Mouse (Mus musculus) C2C12 (cell line): ENCODE data around the gene Slc29a1. TPM values are rescaled to one million over a fixed set of nuclear protein-coding genes. Genes with fewer than 3 reads are reported as not detected.

ENCODE experiments used
- H3K27me3 ChIP-seq: one replicate; pipeline ENCODE4 v1.6.1; 2011; ENCODE audit not compliant: control insufficient read depth, insufficient read depth, insufficient read length
- H3K36me3 ChIP-seq: one replicate; pipeline ENCODE4 v1.6.1; 2011; ENCODE audit not compliant: control insufficient read depth, insufficient read depth
- H3K4me3 ChIP-seq: one replicate; pipeline ENCODE4 v1.5.1; 2011; ENCODE audit warnings: mild to moderate bottlenecking, control low read depth; ENCODE audit not compliant: poor library complexity, insufficient read depth, severe bottlenecking
- H3K79me2 ChIP-seq: one replicate; pipeline ENCODE4 v1.6.1; 2011; ENCODE audit not compliant: control insufficient read depth, insufficient read depth
- H3K79me3 ChIP-seq: one replicate; pipeline ENCODE4 v1.6.1; 2011; ENCODE audit warnings: low read depth, control low read depth
- H3ac ChIP-seq: one replicate; pipeline ENCODE3; 2011; ENCODE audit warnings: low read depth; ENCODE audit not compliant: control insufficient read depth, insufficient read length
- CEBPB ChIP-seq: IDR thresholded peaks from one replicate; pipeline ENCODE4 v1.6.1; 2011; ENCODE audit warnings: low read depth, mild to moderate bottlenecking, control low read depth, moderate library complexity
- CTCF ChIP-seq: IDR thresholded peaks from one replicate; pipeline ENCODE4 v1.5.1; 2011; ENCODE audit not compliant: control insufficient read depth, insufficient read depth, insufficient read length
- FOSL1 ChIP-seq: IDR thresholded peaks from one replicate; pipeline ENCODE4 v1.8.0; 2011; ENCODE audit warnings: mild to moderate bottlenecking, low read length; ENCODE audit not compliant: poor library complexity, insufficient read depth, severe bottlenecking
- MAX ChIP-seq: IDR thresholded peaks from one replicate; pipeline ENCODE4 v1.6.1; 2011; ENCODE audit warnings: mild to moderate bottlenecking, control low read depth
- MYOD1 ChIP-seq: IDR thresholded peaks from one replicate; pipeline ENCODE4 v1.6.1; 2011; ENCODE audit warnings: low read depth; ENCODE audit not compliant: control insufficient read depth, insufficient read length
- MYOG ChIP-seq: IDR thresholded peaks from one replicate; pipeline ENCODE4 v1.6.1; 2011; ENCODE audit not compliant: control insufficient read depth, insufficient read length; ENCODE audit errors: extremely low read depth
- USF1 ChIP-seq: IDR thresholded peaks from one replicate; pipeline ENCODE4 v1.6.1; 2011; ENCODE audit warnings: low read depth, mild to moderate bottlenecking, control low read depth, moderate library complexity
- polyA plus RNA-seq: library from polyadenylated mRNA; unstranded; fragments of >200 nt; fragmentation: generic; extraction: Trizol; gene quantifications from one replicate; pipeline ENCODE4 v1.2.1, GENCODE M21; 2012; ENCODE audit warnings: missing spikeins

Gene Slc29a1
- polyA plus RNA-seq, 1 experiment: 264 TPM

- Histone ChIP-seq H3K79me3 (peaks cover 19% of the 10 kb centered on the region), H3ac (no peak overlapping the region), H3K79me2 (peaks cover 20% of the 10 kb centered on the region), H3K4me3 (no peak overlapping the region), H3K27me3 (no peaks in the 10 kb centered on the region), H3K36me3 (no peaks in the 10 kb centered on the region)
- TF ChIP-seq FOSL1 (no peak), MAX (no peak), CTCF (no peak), MYOG (no peak), USF1 (no peak), CEBPB (no peak), MYOD1 (no peak)
Observed at GRCm38 (mm10) chr17:45598376-45598775, 1.0 kb downstream of the Slc29a1 start.

GRCm38 (mm10) chr17:45597787-45598186 lies 1.6 kb downstream of the Slc29a1 start:
- H3K36me3 ChIP-seq: no peaks in the 10 kb centered on the region
- H3ac ChIP-seq: no peak overlapping the region
- no peak overlapping the region for H3K4me3 ChIP-seq
- H3K27me3 ChIP-seq: no peaks in the 10 kb centered on the region
- TF ChIP-seq FOSL1: no peak
- peak; percentile 47 for TF ChIP-seq MYOD1
- TF ChIP-seq CTCF: no peak
- TF ChIP-seq MYOG: no peak
- TF ChIP-seq USF1: no peak
- TF ChIP-seq CEBPB: no peak
- TF ChIP-seq MAX: no peak
- peaks cover 26% of the 10 kb centered on the region for H3K79me2 ChIP-seq
- peaks cover 25% of the 10 kb centered on the region for H3K79me3 ChIP-seq

- peaks cover 36% of the 10 kb centered on the region for H3K79me2 ChIP-seq
- no peak overlapping the region for H3K4me3 ChIP-seq
- H3K79me3 ChIP-seq: peaks cover 34% of the 10 kb centered on the region
- H3K36me3 ChIP-seq: peaks cover under 1% of the 10 kb centered on the region
- H3ac ChIP-seq: peak overlapping the region; percentile 58
- no peaks in the 10 kb centered on the region for H3K27me3 ChIP-seq
- peak; percentile 29 for TF ChIP-seq MYOD1
- peak; percentile 79 for TF ChIP-seq CTCF
- TF ChIP-seq MYOG: no peak
- TF ChIP-seq FOSL1: no peak
Observed at GRCm38 (mm10) chr17:45596631-45597396, 2.6 kb downstream of the Slc29a1 start.

GRCm38 (mm10) chr17:45595736-45596390 lies 3.5 kb downstream of the Slc29a1 start:
- H3K27me3 ChIP-seq: no peaks in the 10 kb centered on the region
- peak overlapping the region; percentile 81 for H3ac ChIP-seq
- peaks cover 8% of the 10 kb centered on the region for H3K36me3 ChIP-seq

GRCm38 (mm10) chr17:45594881-45595735 lies 4.3 kb downstream of the Slc29a1 start:
- peak overlapping the region; percentile 69 for H3K4me3 ChIP-seq
- peak overlapping the region; percentile 81 for H3ac ChIP-seq
- no peaks in the 10 kb centered on the region for H3K27me3 ChIP-seq
- TF ChIP-seq CEBPB (no peak), MAX (peak; percentile 93)
- H3K79me2 ChIP-seq: peaks cover 53% of the 10 kb centered on the region
- peaks cover 49% of the 10 kb centered on the region for H3K79me3 ChIP-seq
- H3K36me3 ChIP-seq: peaks cover 16% of the 10 kb centered on the region

More at GRCm38 (mm10) chr17:45595736-45596390, 3.5 kb downstream of the Slc29a1 start:
- peak overlapping the region; percentile 69 for H3K4me3 ChIP-seq
- peaks cover 45% of the 10 kb centered on the region for H3K79me2 ChIP-seq
- H3K79me3 ChIP-seq: peaks cover 43% of the 10 kb centered on the region
- TF ChIP-seq MYOD1 (no peak), MAX (no peak), CEBPB (no peak), USF1 (no peak), CTCF (no peak), FOSL1 (no peak), MYOG (no peak)

- Histone ChIP-seq H3ac (peak overlapping the region; percentile 81), H3K36me3 (peaks cover 25% of the 10 kb centered on the region), H3K4me3 (peak overlapping the region; percentile 69), H3K79me3 (peaks cover 55% of the 10 kb centered on the region), H3K27me3 (no peaks in the 10 kb centered on the region), H3K79me2 (peaks cover 62% of the 10 kb centered on the region)
- no peak for TF ChIP-seq MAX
- no peak for TF ChIP-seq FOSL1
- TF ChIP-seq MYOG: no peak
- no peak for TF ChIP-seq MYOD1
- TF ChIP-seq USF1: no peak
- TF ChIP-seq CEBPB: no peak
- no peak for TF ChIP-seq CTCF
Observed at GRCm38 (mm10) chr17:45594195-45594594, 5.2 kb downstream of the Slc29a1 start.
